Mouse (Mus musculus) gastrocnemius, postnatal 10 days (tissue): Measurements from ENCODE around the gene Arhgef10l. TPM values are rescaled to one million over a fixed set of nuclear protein-coding genes. Genes with fewer than 3 reads are reported as not detected.

Experiments
- DNase-seq: peaks from one replicate; pipeline ENCODE4 v3.0.0; 2021; ENCODE audit warnings: mixed read lengths
- total RNA-seq, 2 experiments: library from RNA; stranded (reverse); gene quantifications; 2 replicates each; pipeline ENCODE4 v1.2.3; 2021

Arhgef10l gene
- total RNA-seq, 2 experiments from 2014 or later, result 50.3 to 53.7 TPM

GRCm38 (mm10) chr4:140657681-140658575, 7.9 kb downstream of the Arhgef10l start:
- peak; percentile 83 for DNase-seq

- no peak for DNase-seq
Observed at GRCm38 (mm10) chr4:140656529-140656928, 9.3 kb downstream of the Arhgef10l start.

DNA sequence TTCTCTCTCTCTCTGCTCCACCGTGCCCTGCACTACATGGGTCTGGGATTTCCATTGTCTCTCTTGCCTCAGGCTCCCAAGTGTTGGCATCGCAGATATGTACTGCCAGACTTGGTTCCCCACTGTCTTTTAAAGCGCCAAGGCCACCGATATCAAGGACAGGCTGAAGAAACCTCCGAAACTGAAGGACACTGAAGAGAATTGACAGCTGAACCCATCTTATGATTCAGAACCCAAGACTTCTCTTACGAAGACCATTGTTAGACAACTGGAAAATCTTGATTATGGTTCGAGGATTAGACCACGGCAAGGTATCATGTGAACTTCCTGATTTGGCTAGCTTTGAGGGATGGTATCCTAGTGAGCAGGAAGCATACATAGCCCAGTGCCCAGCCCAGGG, 11.0 kb downstream of the Arhgef10l start:
- DNase-seq, result no peak

GRCm38 (mm10) chr4:140653835-140654583, 11.8 kb downstream of the Arhgef10l start:
- no peak for DNase-seq

- no peak for DNase-seq
Observed at GRCm38 (mm10) chr4:140649731-140650130, 16.1 kb downstream of the Arhgef10l start.

DNA sequence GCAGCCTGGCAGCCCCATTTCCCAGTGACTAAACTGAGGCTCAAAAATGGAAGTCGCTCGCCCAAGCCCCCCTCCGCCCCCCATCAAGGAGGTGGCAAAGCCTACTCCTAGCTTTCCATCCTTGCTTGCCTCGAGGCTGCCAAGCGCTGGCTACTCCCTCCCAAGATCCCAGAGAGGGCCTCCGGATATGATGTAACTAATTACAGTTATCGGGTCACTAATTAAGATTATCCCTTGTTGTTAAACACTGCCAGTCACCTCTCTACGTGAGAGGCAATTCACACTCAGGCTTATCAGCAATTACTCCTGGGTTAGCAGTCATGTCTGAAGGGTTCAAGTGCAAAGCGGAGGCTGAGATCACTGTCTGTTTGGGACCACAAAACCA, 16.6 kb downstream of the Arhgef10l start:
- DNase-seq, result no peak

DNA sequence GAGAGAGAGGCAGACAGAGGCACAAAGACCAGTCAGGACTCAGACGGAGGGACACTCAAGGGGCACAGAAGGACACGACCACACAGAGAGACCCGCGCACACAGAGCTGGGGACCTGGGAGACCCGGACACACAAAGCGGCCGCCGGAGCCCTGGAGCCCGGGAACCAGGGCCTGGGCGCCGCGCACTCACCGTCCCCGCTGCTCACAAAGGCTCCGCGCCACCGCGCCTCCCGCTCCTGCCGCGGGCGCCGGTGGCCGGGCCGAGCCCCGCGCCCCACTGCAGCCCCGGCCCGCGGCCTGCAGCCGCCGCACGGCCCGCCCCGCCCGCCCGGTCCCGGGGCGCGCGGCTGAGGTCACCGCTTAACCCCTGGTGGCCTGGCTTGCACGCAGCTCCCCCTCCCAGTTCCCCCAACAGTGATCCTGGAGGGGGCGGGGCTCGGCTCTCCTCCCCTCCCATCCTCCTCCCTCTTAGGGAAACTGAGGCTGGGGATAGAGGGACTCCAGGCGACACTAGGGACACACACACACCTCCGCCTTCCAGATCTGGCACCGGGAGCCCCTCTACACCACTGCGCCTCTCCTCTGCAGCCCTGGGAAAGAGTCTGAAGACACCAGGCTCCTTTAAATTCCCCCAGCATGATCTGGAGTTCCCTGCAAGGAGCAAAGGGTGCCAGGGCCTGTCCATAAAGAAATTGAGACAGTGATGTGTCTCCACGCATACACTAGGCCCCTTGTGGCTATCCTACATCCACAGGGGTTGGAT, 17.2 kb downstream of the Arhgef10l start:
- DNase-seq, result peak; percentile 60

GRCm38 (mm10) chr4:140647711-140648421, 17.9 kb downstream of the Arhgef10l start:
- no peak for DNase-seq

DNA sequence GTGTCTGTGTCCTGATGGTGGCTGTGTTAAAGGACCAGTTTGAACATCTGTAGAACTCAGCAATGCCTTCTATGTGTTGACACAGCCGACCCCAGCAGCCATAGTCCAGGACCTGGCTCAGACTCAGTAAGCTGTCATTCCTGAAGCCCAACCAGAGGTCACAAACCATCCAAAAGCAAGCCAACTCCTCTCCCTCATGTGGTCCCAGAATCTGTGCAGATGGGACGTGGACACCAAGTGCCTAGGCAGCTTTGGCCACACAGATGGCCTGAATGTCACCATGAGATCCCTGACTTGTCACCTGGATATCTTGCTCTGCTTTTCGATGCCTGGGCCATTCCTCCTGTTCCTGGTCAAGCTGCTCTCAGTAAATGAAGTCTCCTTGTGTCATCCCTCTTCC, 20.2 kb downstream of the Arhgef10l start:
- DNase-seq, result no peak

GRCm38 (mm10) chr4:140644701-140645100, 21.1 kb downstream of the Arhgef10l start:
- no peak for DNase-seq

DNA sequence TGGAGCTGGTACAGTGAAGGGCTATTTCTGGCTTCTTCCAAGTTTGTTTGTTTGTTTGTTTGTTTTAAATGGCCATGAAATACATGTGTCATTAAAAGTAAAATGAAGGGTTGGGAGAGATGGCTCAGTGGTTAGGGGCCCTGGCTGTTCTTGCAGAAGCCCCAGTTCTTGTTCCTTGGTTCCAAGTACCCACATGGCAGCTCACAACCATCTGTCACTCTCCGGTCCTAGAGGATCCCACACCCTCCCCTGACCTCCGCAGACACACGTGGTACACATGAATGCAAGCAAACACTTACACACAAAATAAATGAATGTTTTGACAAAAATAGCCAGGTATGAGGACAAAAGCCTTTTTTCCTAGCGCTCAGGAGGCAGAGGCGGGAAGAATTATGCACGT, 21.5 kb downstream of the Arhgef10l start:
- no peak for DNase-seq

- DNase-seq, result no peak
Observed at GRCm38 (mm10) chr4:140642378-140642777, 23.4 kb downstream of the Arhgef10l start.

DNA sequence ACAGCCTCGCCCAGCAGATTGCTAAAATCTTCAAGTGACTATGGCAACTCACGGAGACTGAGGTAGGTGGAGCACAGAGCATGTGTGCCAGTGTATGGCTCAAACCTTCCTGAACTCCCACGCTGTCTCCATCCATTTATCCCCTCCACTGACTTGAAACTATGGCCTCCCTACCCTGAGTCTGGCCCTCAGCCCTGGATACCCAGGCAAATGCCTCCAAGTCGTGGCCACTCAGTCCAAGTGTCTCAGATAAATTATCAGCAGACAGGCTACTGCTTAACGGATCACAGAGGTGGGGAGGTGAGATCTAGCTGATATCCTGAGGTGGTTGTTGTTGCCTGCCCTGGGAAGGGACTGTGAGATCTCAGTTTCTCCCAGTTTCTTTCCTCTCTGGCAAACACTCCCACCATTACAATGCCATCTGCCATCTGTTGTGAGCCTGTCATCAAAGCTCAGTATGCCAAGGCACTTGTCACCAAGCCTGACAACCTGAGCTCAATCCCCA, 24.3 kb downstream of the Arhgef10l start:
- no peak for DNase-seq

- no peak for DNase-seq
Observed at GRCm38 (mm10) chr4:140640668-140641067, 25.1 kb downstream of the Arhgef10l start.

- DNase-seq, result no peak
Observed at GRCm38 (mm10) chr4:140640242-140640523, 25.6 kb downstream of the Arhgef10l start.

- DNase-seq, result no peak
Observed at GRCm38 (mm10) chr4:140639431-140640241, 26.2 kb downstream of the Arhgef10l start.

- DNase-seq, result no peak
Observed at GRCm38 (mm10) chr4:140638591-140638990, 27.2 kb downstream of the Arhgef10l start.

DNA sequence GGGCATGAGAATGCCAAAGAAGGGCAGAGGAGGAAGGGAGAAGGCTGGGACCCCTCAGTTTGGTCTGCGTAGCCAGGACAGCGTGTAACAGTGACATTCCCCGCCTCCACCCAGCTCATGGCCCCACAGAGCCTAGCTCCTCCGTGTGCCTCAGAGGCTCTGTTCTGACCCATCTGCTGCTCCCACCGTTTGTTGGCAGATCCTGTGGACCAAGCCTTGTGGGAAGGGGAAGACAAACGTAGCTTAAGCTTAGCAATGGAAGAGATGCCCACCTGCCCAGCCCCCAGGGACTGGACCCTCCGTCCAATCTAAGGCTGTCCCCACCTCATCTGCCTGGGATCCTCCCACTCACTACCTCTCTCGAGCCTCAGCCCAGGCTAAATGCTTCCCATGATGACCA, 28.5 kb downstream of the Arhgef10l start:
- no peak for DNase-seq

DNA sequence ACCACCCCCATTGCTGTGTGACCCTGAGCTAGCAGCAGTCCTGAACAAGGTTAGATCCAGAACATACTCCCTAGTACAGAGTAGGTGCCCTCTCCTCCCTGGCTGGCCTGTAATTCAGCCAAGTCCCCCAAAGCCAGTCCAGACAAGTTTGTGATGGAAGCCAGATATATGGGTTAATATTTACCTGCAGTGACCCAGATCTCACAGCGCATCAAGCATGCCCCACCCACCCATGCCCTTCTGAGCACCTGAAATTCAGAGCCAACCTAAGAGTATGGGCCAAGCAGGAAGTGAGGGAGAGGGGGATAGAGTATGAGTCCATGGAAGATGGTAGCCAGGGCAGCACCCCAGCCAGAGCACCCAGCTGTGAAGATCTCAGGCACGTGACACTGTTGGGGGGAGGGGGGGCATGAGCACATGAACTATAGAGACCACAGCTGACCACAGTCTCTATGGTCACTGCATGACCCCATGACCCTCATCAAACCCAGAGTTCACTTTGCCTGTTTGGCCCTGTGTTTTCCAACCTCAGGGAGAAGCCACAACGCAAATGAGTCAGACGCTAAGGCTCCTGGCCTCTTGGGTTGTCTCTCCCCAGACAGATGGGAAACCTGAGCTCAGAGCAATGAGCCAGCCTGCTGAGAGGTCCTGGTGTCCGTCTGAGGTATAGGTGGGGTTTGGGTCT, 29.4 kb downstream of the Arhgef10l start:
- no peak for DNase-seq

DNA sequence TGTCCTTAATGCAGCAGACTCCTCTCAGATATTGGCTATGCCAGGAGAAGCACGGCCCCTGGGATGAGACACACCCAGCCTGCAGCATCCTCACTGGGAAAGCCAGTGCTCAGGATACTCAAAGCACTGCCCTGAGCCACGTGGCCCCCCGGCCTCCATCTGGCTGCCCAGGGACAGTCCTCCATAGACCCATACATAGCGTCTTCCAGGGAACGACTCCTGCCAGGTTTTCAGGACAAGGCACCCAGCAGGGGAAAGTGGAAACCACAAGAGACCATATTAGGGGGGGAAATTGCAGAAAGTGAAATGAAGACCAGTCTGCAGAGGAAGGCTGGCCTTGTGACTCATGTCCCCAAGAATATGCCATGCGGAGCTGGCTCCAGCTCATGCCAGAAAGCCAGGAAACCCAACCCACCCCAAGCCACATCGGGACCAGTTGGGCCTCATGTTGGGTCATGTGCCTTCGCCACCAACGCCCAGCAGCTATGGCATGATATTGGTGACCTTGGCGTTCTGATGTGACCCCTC, 30.9 kb downstream of the Arhgef10l start:
- no peak for DNase-seq
